Mouse (Mus musculus) testis, postnatal 14 days (tissue): ENCODE results near the gene Dusp12.

Experiments
- DNase-seq: peaks from one replicate; pipeline ENCODE4 v3.0.0; 2021; ENCODE audit warnings: low spot score

Dusp12 gene

GRCm38 (mm10) chr1:170862435-170862717 is 23.0 kb downstream of the Dusp12 start:
- DNase-seq = no peak

GRCm38 (mm10) chr1:170861671-170862434 is 23.5 kb downstream of the Dusp12 start:
- DNase-seq = no peak

GRCm38 (mm10) chr1:170858872-170859271 is 26.5 kb downstream of the Dusp12 start:
- no peak for DNase-seq

- DNase-seq = no peak
Measured at GRCm38 (mm10) chr1:170857369-170857768, 28.0 kb downstream of the Dusp12 start.

GRCm38 (mm10) chr1:170855056-170855760 is 30.1 kb downstream of the Dusp12 start:
- DNase-seq = no peak

GRCm38 (mm10) chr1:170853604-170854003 is 31.7 kb downstream of the Dusp12 start:
- no peak for DNase-seq

- DNase-seq = no peak
Measured at GRCm38 (mm10) chr1:170850637-170851624, 34.4 kb downstream of the Dusp12 start.

GRCm38 (mm10) chr1:170850007-170850406 is 35.3 kb downstream of the Dusp12 start:
- DNase-seq = no peak

- no peak for DNase-seq
Measured at GRCm38 (mm10) chr1:170845448-170846307, 39.7 kb downstream of the Dusp12 start.

GRCm38 (mm10) chr1:170844380-170844779 is 41.0 kb downstream of the Dusp12 start:
- DNase-seq = no peak

- DNase-seq = no peak
Measured at GRCm38 (mm10) chr1:170839685-170840084, 45.7 kb downstream of the Dusp12 start.

- DNase-seq = no peak
Measured at GRCm38 (mm10) chr1:170834756-170835155, 50.6 kb downstream of the Dusp12 start.

- DNase-seq = no peak
Measured at GRCm38 (mm10) chr1:170829781-170830180, 55.6 kb downstream of the Dusp12 start.

- no peak for DNase-seq
Measured at GRCm38 (mm10) chr1:170829344-170829743, 56.0 kb downstream of the Dusp12 start.
